Mouse (Mus musculus): ENCODE data around the gene Unc45a.

GRCm38 (mm10) chr7:80346830-80347229, 6.0 kb upstream of the Unc45a start:
- no peak for TF ChIP-seq MAFK (IDR thresholded peaks at IDR 0.05; ENCODE audit: insufficient replicate concordance, low read length)
- TF ChIP-seq GABPA (IDR thresholded peaks at IDR 0.05; ENCODE audit: insufficient replicate concordance, low read depth, low read length) = no peak
- no peak for TF ChIP-seq KAT2A (IDR thresholded peaks at IDR 0.05; ENCODE audit: insufficient replicate concordance, low read length)
- TF ChIP-seq ZKSCAN1 (IDR thresholded peaks at IDR 0.05; ENCODE audit: borderline replicate concordance, low read depth, low read length) = no peak
- no peak for TF ChIP-seq POLR2A (IDR thresholded peaks at IDR 0.05; ENCODE audit: low read depth, low read length)
